Mouse (Mus musculus) R1 (cell line): ENCODE data around the gene Nr1h3.

Source experiments
- DNase-seq: peaks from one replicate; pipeline ENCODE4 v3.0.0-alpha.2; 2018; ENCODE audit warnings: low read depth, low spot score

Nr1h3 gene

GRCm38 (mm10) chr2:91139764-91140163 lies 62.9 kb downstream of the Nr1h3 start:
- DNase-seq, result peak; percentile 49

- peak; percentile 32 for DNase-seq
Measured at GRCm38 (mm10) chr2:91139311-91139710, 63.3 kb downstream of the Nr1h3 start.

- DNase-seq, result no peak
Measured at GRCm38 (mm10) chr2:91137481-91137880, 65.2 kb downstream of the Nr1h3 start.

GRCm38 (mm10) chr2:91136513-91137412 lies 65.9 kb downstream of the Nr1h3 start:
- DNase-seq, result no peak
